Mouse (Mus musculus): ENCODE results near the gene Plekha4. TPM values are rescaled to one million over a fixed set of nuclear protein-coding genes. Genes with fewer than 3 reads are reported as not detected.
"Not testable (repeated sequence)": the region's sequence is repeated elsewhere in the genome, so short reads cannot be mapped to it uniquely, and the experiment has no call there.

Plekha4 gene
- polyA plus RNA-seq, 1 experiment from 2014 or later = 0.80 TPM

DNA sequence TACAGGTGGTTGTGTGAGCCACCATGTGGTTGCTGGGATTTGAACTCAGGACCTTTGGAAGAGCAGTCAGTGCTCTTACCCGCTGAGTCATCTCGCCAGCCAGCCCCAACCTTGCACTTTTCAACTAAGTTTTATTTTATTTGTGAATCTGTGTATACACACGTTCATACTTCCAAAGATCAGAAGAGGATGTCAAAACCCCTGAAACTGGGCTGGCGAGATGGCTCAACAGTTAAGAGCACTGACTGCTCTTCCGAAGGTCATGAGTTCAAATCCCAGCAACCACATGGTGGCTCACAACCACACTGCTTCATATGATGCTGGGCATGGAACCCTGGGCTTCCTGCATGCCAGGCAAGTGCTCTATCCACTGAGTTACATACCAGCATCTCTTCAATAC, 41.1 kb upstream of the Plekha4 start:
- H3K27me3 ChIP-seq (ENCODE audit: control insufficient read depth, insufficient read depth, low read length); H3K4me3 ChIP-seq (ENCODE audit: control insufficient read depth in 1 of 2, insufficient read depth in 1 of 2, low read depth in 1 of 2, low read length in 2 of 2); H3K9ac ChIP-seq (ENCODE audit: low read length); H3K27ac ChIP-seq (replicated peaks in 1 of 2; ENCODE audit: control insufficient read depth in 1 of 2, insufficient read depth in 1 of 2, low read depth in 2 of 2, low read length in 2 of 2); H3K9me3 ChIP-seq (ENCODE audit: control insufficient read depth, low read length); H3K4me2 ChIP-seq (ENCODE audit: low read length); H3K36me3 ChIP-seq (ENCODE audit: control insufficient read depth, insufficient read depth, low read length); ATAC-seq (ENCODE audit: insufficient number of reproducible peaks, insufficient read depth, low FRiP score, low read depth); H3K4me1 ChIP-seq (ENCODE audit: control insufficient read depth in 2 of 2, insufficient read depth in 2 of 2, low read length in 2 of 2): not testable (repeated sequence)
- WGBS = 93% methylated on average over 5 of the region's 5 CpGs

DNA sequence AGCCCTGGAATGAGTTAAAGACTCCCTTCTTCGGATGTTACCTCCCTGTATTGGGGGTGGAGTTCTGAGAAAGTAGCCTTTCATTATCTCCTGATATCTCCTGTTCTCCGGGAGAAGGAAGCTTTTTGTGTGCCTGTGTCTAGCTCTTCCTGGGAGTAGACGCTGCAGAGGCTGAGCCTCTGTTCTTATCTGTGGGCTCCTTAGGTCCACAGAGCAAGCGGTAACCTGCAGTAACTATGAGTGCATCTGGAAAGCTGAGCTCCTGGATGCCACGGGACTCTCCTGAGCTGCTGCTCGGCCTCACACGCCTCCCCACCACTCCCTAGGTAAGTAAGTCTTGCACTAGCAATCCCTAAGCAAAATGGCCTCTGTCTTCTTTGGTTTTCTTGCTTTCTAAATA, 40.0 kb upstream of the Plekha4 start:
- Histone ChIP-seq H3K27ac (replicated peaks in 1 of 2; ENCODE audit: control insufficient read depth in 1 of 2, insufficient read depth in 1 of 2, low read depth in 2 of 2, low read length in 2 of 2) (no peak overlapping the region), H3K4me2 (ENCODE audit: low read length) (no peak overlapping the region), H3K9me3 (ENCODE audit: control insufficient read depth, low read length) (no peaks in the 10 kb centered on the region), H3K27me3 (ENCODE audit: control insufficient read depth, insufficient read depth, low read length) (no peaks in the 10 kb centered on the region), H3K4me1 (ENCODE audit: control insufficient read depth in 2 of 2, insufficient read depth in 2 of 2, low read length in 2 of 2) (peaks cover 5 to 7% of the 10 kb centered on the region in 2 experiments; a peak in 2 of 4 replicates), H3K4me3 (ENCODE audit: control insufficient read depth in 1 of 2, insufficient read depth in 1 of 2, low read depth in 1 of 2, low read length in 2 of 2) (no peak overlapping the region), H3K36me3 (ENCODE audit: control insufficient read depth, insufficient read depth, low read length) (no peaks in the 10 kb centered on the region), H3K9ac (ENCODE audit: low read length) (no peak overlapping the region)
- ATAC-seq (ENCODE audit: insufficient number of reproducible peaks, insufficient read depth, low FRiP score, low read depth) = no peak
- 45% methylated on average over 7 of the region's 7 CpGs for WGBS

DNA sequence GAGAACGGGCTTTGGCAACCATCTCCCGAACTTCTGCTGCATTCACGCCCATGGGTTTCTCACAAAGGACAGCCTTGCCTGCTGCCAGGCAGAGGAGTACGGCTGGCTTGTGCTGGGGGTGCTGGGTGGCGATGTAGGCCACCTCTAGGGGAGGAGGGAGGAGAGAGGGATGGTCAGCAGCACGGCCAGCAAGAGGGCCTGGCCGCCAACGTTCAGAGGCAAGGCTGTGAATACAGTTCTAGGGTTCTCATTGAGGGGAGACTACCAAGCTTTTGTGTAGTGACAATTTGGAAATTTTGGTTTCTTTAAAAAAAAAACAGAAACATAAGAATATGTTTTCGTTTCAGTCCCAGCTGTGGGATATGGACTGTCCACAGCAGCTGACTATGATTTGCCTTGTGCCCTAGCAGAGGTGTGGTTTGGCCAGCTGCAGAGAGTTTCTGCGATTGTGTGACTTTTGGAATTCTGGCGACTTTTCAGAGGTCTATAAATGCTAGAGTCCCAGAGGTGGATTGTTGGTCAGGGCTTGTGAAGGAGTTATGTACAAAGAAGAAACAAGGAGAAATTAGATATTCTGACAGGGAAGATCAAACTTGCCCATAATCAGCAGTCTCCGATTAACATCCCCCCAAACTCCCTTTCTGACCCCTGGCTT, 39.2 kb upstream of the Plekha4 start, which contains the start of gene Gm45808:
Gene Gm45808, minus strand, starts transcription at position 51 of the 655 bp plus-strand sequence.
- H3K9me3 ChIP-seq (ENCODE audit: control insufficient read depth, low read length) = no peaks in the 10 kb centered on the region
- H3K36me3 ChIP-seq (ENCODE audit: control insufficient read depth, insufficient read depth, low read length) = no peaks in the 10 kb centered on the region
- H3K4me1 ChIP-seq (ENCODE audit: control insufficient read depth in 2 of 2, insufficient read depth in 2 of 2, low read length in 2 of 2) = peaks cover 5 to 7% of the 10 kb centered on the region in 2 experiments; a peak in 2 of 4 replicates
- ATAC-seq (ENCODE audit: insufficient number of reproducible peaks, insufficient read depth, low FRiP score, low read depth) = no peak
- H3K4me2 ChIP-seq (ENCODE audit: low read length) = no peak within 1 kb of the TSS
- H3K27ac ChIP-seq (replicated peaks in 1 of 2; ENCODE audit: control insufficient read depth in 1 of 2, insufficient read depth in 1 of 2, low read depth in 2 of 2, low read length in 2 of 2) = no peak within 1 kb of the TSS
- no peak within 1 kb of the TSS for H3K4me3 ChIP-seq (ENCODE audit: control insufficient read depth in 1 of 2, insufficient read depth in 1 of 2, low read depth in 1 of 2, low read length in 2 of 2)
- H3K9ac ChIP-seq (ENCODE audit: low read length) = no peak within 1 kb of the TSS
- 83% methylated on average over 12 of the region's 12 CpGs for WGBS
- H3K27me3 ChIP-seq (ENCODE audit: control insufficient read depth, insufficient read depth, low read length) = no peaks in the 10 kb centered on the region

DNA sequence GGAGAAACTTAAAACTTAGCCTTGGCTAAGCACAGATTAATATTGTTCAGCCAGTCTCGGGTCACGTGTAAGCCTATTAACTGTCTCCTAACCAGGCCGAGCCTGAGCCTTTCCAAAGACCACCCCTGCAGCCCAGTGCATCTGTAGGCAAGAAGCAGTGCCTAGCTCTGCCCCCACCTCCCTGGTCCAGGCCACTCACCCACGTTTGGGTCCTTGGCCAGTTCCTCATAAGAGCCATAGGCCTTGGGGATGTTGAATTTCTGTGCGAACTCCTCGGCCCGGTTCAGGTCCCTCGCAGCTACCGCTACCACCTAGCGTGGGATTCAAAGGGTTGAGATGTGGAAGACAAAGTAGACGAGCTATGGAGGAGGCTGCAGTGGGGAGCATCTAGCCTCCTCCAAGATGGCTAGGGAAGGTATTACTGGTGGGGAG, 38.3 kb upstream of the Plekha4 start:
- peak overlapping the region; percentile 78 for H3K9ac ChIP-seq (ENCODE audit: low read length)
- H3K36me3 ChIP-seq (ENCODE audit: control insufficient read depth, insufficient read depth, low read length) = peaks cover 10% of the 10 kb centered on the region
- H3K4me3 ChIP-seq (ENCODE audit: control insufficient read depth in 1 of 2, insufficient read depth in 1 of 2, low read depth in 1 of 2, low read length in 2 of 2) = peak overlapping the region; percentile 11 to 55; a peak in 3 of 4 replicates
- no peaks in the 10 kb centered on the region for H3K9me3 ChIP-seq (ENCODE audit: control insufficient read depth, low read length)
- H3K27ac ChIP-seq (replicated peaks in 1 of 2; ENCODE audit: control insufficient read depth in 1 of 2, insufficient read depth in 1 of 2, low read depth in 2 of 2, low read length in 2 of 2) = peak overlapping the region in 1 of 2 experiments; percentile 65; a peak in 1 of 4 replicates
- H3K27me3 ChIP-seq (ENCODE audit: control insufficient read depth, insufficient read depth, low read length) = no peaks in the 10 kb centered on the region
- H3K4me1 ChIP-seq (ENCODE audit: control insufficient read depth in 2 of 2, insufficient read depth in 2 of 2, low read length in 2 of 2) = peaks cover 5 to 7% of the 10 kb centered on the region in 2 experiments; a peak in 2 of 4 replicates
- no peak for ATAC-seq (ENCODE audit: insufficient number of reproducible peaks, insufficient read depth, low FRiP score, low read depth)
- H3K4me2 ChIP-seq (ENCODE audit: low read length) = peak overlapping the region; percentile 78
- WGBS = 38% methylated on average over 11 of the region's 11 CpGs

DNA sequence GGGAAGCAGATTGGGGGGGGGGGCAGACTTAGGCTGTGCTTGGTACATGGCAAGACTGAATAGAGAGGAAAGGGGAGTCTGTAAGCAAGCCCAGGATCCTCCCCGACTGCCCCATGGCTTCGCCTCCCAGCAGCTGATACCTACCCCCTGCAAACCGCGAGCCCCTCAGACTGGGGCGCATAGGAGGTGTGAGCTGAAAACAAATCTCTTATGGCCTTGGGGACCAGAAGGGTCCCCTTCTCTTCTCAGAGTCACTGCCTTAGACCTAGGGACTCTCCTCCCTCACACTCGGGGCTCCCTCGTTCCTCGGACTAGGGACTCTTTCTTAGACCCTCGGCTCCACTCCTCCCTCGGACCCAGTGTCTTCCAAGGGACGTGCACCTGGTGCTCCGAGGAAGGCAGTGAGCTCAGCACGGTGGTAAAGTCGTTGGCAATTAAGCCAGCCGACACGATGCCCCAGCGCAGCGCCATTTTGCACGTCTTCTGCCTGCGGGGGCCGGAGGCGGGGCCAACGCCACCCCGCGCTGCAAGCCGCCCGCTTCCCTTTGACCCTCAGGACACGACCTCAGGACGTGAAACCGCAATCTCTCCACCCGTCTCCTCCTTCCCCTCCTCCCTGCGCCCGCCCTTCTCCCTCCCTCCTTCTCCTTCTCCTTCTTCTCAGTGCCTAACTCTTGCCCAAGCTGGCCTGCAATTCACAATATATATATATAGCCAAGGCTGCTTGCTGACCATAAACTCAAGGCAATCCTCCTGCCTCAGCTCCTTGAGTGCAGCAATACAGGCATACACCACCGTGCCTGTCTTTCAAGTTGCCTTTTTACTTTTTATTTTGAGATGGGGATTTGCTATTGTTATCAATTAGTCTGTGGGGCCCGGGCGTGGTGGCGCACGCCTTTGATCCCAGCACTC, 37.6 kb upstream of the Plekha4 start, which contains the start of gene Dhdh:
Gene Dhdh, minus strand, starts transcription at position 513 of the 912 bp plus-strand sequence.
- peak within 1 kb of the TSS; percentile 55 to 63 for H3K4me3 ChIP-seq (ENCODE audit: control insufficient read depth in 1 of 2, insufficient read depth in 1 of 2, low read depth in 1 of 2, low read length in 2 of 2)
- H3K27me3 ChIP-seq (ENCODE audit: control insufficient read depth, insufficient read depth, low read length) = no peaks in the 10 kb centered on the region
- H3K36me3 ChIP-seq (ENCODE audit: control insufficient read depth, insufficient read depth, low read length) = peaks cover 16% of the 10 kb centered on the region
- peaks cover 5 to 7% of the 10 kb centered on the region in 2 experiments; a peak in 2 of 4 replicates for H3K4me1 ChIP-seq (ENCODE audit: control insufficient read depth in 2 of 2, insufficient read depth in 2 of 2, low read length in 2 of 2)
- H3K4me2 ChIP-seq (ENCODE audit: low read length) = peak within 1 kb of the TSS; percentile 78
- no peaks in the 10 kb centered on the region for H3K9me3 ChIP-seq (ENCODE audit: control insufficient read depth, low read length)
- H3K27ac ChIP-seq (replicated peaks in 1 of 2; ENCODE audit: control insufficient read depth in 1 of 2, insufficient read depth in 1 of 2, low read depth in 2 of 2, low read length in 2 of 2) = peak within 1 kb of the TSS; percentile 59 to 65; a peak in 3 of 4 replicates
- 10% methylated on average over 38 of the region's 38 CpGs for WGBS
- peak within 1 kb of the TSS; percentile 78 for H3K9ac ChIP-seq (ENCODE audit: low read length)
- ATAC-seq (ENCODE audit: insufficient number of reproducible peaks, insufficient read depth, low FRiP score, low read depth) = 0 out of 2 replicates have a peak, but pooled peaks have one; percentile 26

DNA sequence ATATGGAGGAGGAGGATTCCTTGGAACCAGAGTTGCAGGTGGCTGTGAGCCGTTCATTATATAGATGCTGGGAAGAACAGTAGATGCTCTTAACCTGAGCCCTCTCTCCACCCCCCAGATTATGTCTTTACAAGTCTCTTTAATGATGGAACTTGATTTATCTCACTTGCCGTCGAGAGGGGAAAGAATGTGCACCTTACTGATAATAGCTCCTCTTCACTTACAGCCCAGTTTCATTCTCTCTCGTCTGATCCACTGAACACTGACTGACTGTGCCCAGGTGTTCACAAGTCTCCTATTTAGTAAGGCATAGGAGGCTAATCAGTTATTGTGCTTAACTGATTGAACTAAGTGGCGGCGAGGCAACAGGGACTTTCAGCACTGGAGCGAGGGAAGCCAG, 36.6 kb upstream of the Plekha4 start:
- Histone ChIP-seq H3K9me3 (ENCODE audit: control insufficient read depth, low read length) (no peaks in the 10 kb centered on the region), H3K9ac (ENCODE audit: low read length) (no peak overlapping the region), H3K4me1 (ENCODE audit: control insufficient read depth in 2 of 2, insufficient read depth in 2 of 2, low read length in 2 of 2) (peaks cover 5 to 7% of the 10 kb centered on the region in 2 experiments; a peak in 2 of 4 replicates), H3K27ac (replicated peaks in 1 of 2; ENCODE audit: control insufficient read depth in 1 of 2, insufficient read depth in 1 of 2, low read depth in 2 of 2, low read length in 2 of 2) (no peak overlapping the region), H3K27me3 (ENCODE audit: control insufficient read depth, insufficient read depth, low read length) (no peaks in the 10 kb centered on the region), H3K36me3 (ENCODE audit: control insufficient read depth, insufficient read depth, low read length) (peaks cover 27% of the 10 kb centered on the region), H3K4me3 (ENCODE audit: control insufficient read depth in 1 of 2, insufficient read depth in 1 of 2, low read depth in 1 of 2, low read length in 2 of 2) (no peak overlapping the region), H3K4me2 (ENCODE audit: low read length) (no peak overlapping the region)
- 52% methylated on average over 7 of the region's 7 CpGs for WGBS
- no peak for ATAC-seq (ENCODE audit: insufficient number of reproducible peaks, insufficient read depth, low FRiP score, low read depth)

DNA sequence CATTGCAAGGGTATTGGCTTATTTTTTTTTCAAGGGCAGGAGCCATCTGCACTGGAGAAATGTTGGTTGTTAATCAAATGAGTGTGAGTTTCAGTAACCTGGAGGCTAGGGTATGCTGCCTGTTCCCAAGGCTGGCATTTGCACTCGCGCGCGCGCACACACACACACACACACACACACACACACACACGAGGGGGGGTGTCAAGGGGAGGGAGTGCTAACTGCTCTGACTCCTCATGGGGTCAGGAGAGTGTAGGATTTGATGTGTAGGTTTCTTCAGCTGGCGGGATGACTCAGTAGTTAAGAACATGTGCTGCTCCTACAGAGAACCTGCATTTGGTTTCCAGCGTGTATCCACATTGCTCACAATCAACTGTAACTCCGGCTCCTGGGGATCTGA, 35.3 kb upstream of the Plekha4 start:
- peaks cover 5 to 8% of the 10 kb centered on the region in 2 experiments; a peak in 2 of 4 replicates for H3K4me1 ChIP-seq (ENCODE audit: control insufficient read depth in 2 of 2, insufficient read depth in 2 of 2, low read length in 2 of 2)
- no peaks in the 10 kb centered on the region for H3K27me3 ChIP-seq (ENCODE audit: control insufficient read depth, insufficient read depth, low read length)
- 27% methylated on average over 9 of the region's 9 CpGs for WGBS
- H3K4me2 ChIP-seq (ENCODE audit: low read length) = no peak overlapping the region
- ATAC-seq (ENCODE audit: insufficient number of reproducible peaks, insufficient read depth, low FRiP score, low read depth) = no peak
- H3K9me3 ChIP-seq (ENCODE audit: control insufficient read depth, low read length) = no peaks in the 10 kb centered on the region
- no peak overlapping the region for H3K4me3 ChIP-seq (ENCODE audit: control insufficient read depth in 1 of 2, insufficient read depth in 1 of 2, low read depth in 1 of 2, low read length in 2 of 2)
- peaks cover 39% of the 10 kb centered on the region for H3K36me3 ChIP-seq (ENCODE audit: control insufficient read depth, insufficient read depth, low read length)
- no peak overlapping the region for H3K27ac ChIP-seq (replicated peaks in 1 of 2; ENCODE audit: control insufficient read depth in 1 of 2, insufficient read depth in 1 of 2, low read depth in 2 of 2, low read length in 2 of 2)
- H3K9ac ChIP-seq (ENCODE audit: low read length) = no peak overlapping the region; the same call in 1 of the 2 replicates

Measured in heart, embryonic 14.5 days (tissue).